Comparison of ENCODE assay signal across 8 mouse cellular contexts in the genomic region with DNA sequence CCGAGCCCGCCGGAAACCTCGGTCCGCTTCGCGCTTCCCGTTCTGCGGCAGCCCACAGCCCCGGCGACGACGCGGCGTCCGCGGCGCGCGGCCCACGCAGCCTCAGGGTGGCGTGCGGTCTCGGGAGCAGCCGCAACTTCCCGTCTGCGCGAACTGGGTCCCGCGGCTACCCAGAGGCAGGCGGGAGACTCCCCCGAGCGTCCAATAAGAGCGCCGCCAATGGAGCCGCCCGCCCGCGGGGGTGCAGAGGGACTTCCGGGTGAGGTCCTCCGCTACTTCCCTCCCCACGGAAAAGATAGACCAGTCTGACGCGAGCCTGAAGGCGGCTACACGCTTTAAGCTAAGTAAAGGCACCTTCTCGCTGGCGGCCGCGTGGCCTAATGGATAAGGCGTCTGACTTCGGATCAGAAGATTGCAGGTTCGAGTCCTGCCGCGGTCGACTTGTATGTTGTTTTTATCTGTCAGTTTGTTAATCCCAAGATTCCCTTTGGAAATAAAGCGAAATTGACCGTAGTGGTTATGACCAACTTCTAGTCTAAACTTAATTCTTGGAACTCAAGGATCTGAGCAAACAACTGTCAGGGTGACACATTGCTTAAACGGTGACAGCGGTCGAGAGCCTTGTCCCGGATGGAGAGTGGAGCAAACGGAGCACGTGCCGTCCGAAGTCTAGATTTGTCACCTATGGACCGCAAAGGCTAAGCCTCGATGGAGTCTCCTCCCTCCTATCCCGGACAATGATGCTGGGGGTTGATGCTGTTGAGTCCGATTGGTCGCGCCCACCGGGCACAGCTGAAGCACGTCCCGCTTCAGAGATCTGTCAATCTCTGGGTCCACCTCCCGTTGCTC. TPM values are rescaled to one million over a fixed set of nuclear protein-coding genes. Genes with fewer than 3 reads are reported as not detected.
A peak's percentile ranks its signal among the peaks of the same experiment; 100 is the strongest.
DNase-seq lines count a peak whose midpoint lies in the region; ATAC-seq and TF ChIP-seq lines count a peak whose summit lies in the region.

Polg (minus strand) TSS at position 310 of the 849 bp plus-strand sequence.

- H3K4me1 ChIP-seq in E14TG2a.4 (replicated peaks; ENCODE audit: low read depth, low read length), result peaks cover 80% of the 10 kb centered on the region
- H3K4me1 ChIP-seq in forebrain, embryonic 12.5 days, result peaks cover 28% of the 10 kb centered on the region
- H3K4me1 ChIP-seq in heart, postnatal 0 days (ENCODE audit: control insufficient read depth, insufficient read depth), result peaks cover 26% of the 10 kb centered on the region
- H3K4me1 ChIP-seq in liver, embryonic 16.5 days (ENCODE audit: control insufficient read depth, low read depth, low read length), result peaks cover 25% of the 10 kb centered on the region
- H3K4me1 ChIP-seq in neural tube, embryonic 13.5 days (replicated peaks), result peaks cover 42% of the 10 kb centered on the region
- H3K4me1 ChIP-seq in testis, adult 2 months (ENCODE audit: control insufficient read depth, insufficient read depth, low read length), result peaks cover 22% of the 10 kb centered on the region

- TF ChIP-seq POLR2A in testis, adult 2 months (IDR thresholded peaks at IDR 0.05; ENCODE audit: control insufficient read depth, low read depth, low read length), result peak; percentile 86

- DNase-seq in c-Kit-positive CD71-positive TER-119-positive erythroid progenitor cells, embryonic 14.5 days (ENCODE audit: low spot score), result peak; percentile 98
- DNase-seq in heart, postnatal 0 days (ENCODE audit: low spot score), result peak; percentile 98
- peak; percentile 98 to 99 for DNase-seq in kidney, postnatal 4 days

- peaks cover 22% of the 10 kb centered on the region for H3K27me3 ChIP-seq in E14TG2a.4 (ENCODE audit: insufficient read depth, low read length)
- H3K27me3 ChIP-seq in forebrain, embryonic 12.5 days, result peaks cover 22% of the 10 kb centered on the region
- no peaks in the 10 kb centered on the region for H3K27me3 ChIP-seq in heart, postnatal 0 days (ENCODE audit: control insufficient read depth, insufficient read depth, low read length)
- peaks cover 4% of the 10 kb centered on the region; the same call in 1 of the 2 replicates for H3K27me3 ChIP-seq in liver, embryonic 16.5 days (ENCODE audit: control insufficient read depth, insufficient read depth, low read depth, low read length)
- H3K27me3 ChIP-seq in neural tube, embryonic 13.5 days, result peaks cover 8% of the 10 kb centered on the region; the same call in 1 of the 2 replicates
- no peaks in the 10 kb centered on the region for H3K27me3 ChIP-seq in testis, adult 2 months (ENCODE audit: control insufficient read depth, insufficient read depth, low read length)

- peak within 1 kb of the TSS; percentile 93 for H3K4me2 ChIP-seq in forebrain, embryonic 12.5 days
- peak within 1 kb of the TSS; percentile 87 for H3K4me2 ChIP-seq in heart, postnatal 0 days (ENCODE audit: low read depth, low read length)
- peak within 1 kb of the TSS; percentile 93 for H3K4me2 ChIP-seq in liver, embryonic 16.5 days (ENCODE audit: low read depth, low read length)
- H3K4me2 ChIP-seq in neural tube, embryonic 13.5 days, result peak within 1 kb of the TSS; percentile 93

- peak within 1 kb of the TSS; percentile 90 for H3K4me3 ChIP-seq in E14TG2a.4 (replicated peaks; ENCODE audit: low read length)
- peak within 1 kb of the TSS; percentile 93 for H3K4me3 ChIP-seq in forebrain, embryonic 12.5 days (replicated peaks)
- peak within 1 kb of the TSS; percentile 95 for H3K4me3 ChIP-seq in heart, postnatal 0 days (ENCODE audit: low read depth, low read length)
- peak within 1 kb of the TSS; percentile 86 for H3K4me3 ChIP-seq in liver, embryonic 16.5 days (ENCODE audit: low read depth, low read length)
- peak within 1 kb of the TSS; percentile 86 for H3K4me3 ChIP-seq in neural tube, embryonic 13.5 days
- peak within 1 kb of the TSS; percentile 90 for H3K4me3 ChIP-seq in testis, adult 2 months (ENCODE audit: control insufficient read depth, low read depth, low read length)

- peak within 1 kb of the TSS; percentile 89 for H3K9ac ChIP-seq in forebrain, embryonic 12.5 days
- H3K9ac ChIP-seq in heart, postnatal 0 days (replicated peaks; ENCODE audit: low read depth, low read length), result peak within 1 kb of the TSS; percentile 91
- H3K9ac ChIP-seq in liver, embryonic 16.5 days (ENCODE audit: low read depth, low read length), result peak within 1 kb of the TSS; percentile 82
- H3K9ac ChIP-seq in neural tube, embryonic 13.5 days, result peak within 1 kb of the TSS; percentile 86

- no peaks in the 10 kb centered on the region for H3K9me3 ChIP-seq in E14TG2a.4 (ENCODE audit: low read length)
- H3K9me3 ChIP-seq in forebrain, embryonic 12.5 days, result no peaks in the 10 kb centered on the region
- H3K9me3 ChIP-seq in heart, postnatal 0 days (replicated peaks; ENCODE audit: control insufficient read depth, low read length), result no peaks in the 10 kb centered on the region
- H3K9me3 ChIP-seq in liver, embryonic 16.5 days (replicated peaks; ENCODE audit: control insufficient read depth, low read length), result no peaks in the 10 kb centered on the region
- H3K9me3 ChIP-seq in neural tube, embryonic 13.5 days, result no peaks in the 10 kb centered on the region

- no peak for TF ChIP-seq EP300 in heart, postnatal 0 days (IDR thresholded peaks at IDR 0.05; ENCODE audit: low read depth)

- peaks cover 39% of the 10 kb centered on the region for H3K36me3 ChIP-seq in E14TG2a.4 (ENCODE audit: insufficient read depth, low read length)
- H3K36me3 ChIP-seq in forebrain, embryonic 12.5 days (replicated peaks), result peaks cover 18% of the 10 kb centered on the region
- H3K36me3 ChIP-seq in heart, postnatal 0 days (replicated peaks; ENCODE audit: control insufficient read depth, insufficient read depth, low read length), result peaks cover 24% of the 10 kb centered on the region
- peaks cover 9% of the 10 kb centered on the region for H3K36me3 ChIP-seq in liver, embryonic 16.5 days (ENCODE audit: control insufficient read depth, insufficient read depth)
- peaks cover 18% of the 10 kb centered on the region for H3K36me3 ChIP-seq in neural tube, embryonic 13.5 days
- H3K36me3 ChIP-seq in testis, adult 2 months (ENCODE audit: control insufficient read depth, insufficient read depth, low read length), result peaks cover 5% of the 10 kb centered on the region

- peak within 1 kb of the TSS; percentile 90 for H3K27ac ChIP-seq in forebrain, embryonic 12.5 days
- H3K27ac ChIP-seq in heart, postnatal 0 days (ENCODE audit: low read depth), result peak within 1 kb of the TSS; percentile 92
- H3K27ac ChIP-seq in liver, embryonic 16.5 days (ENCODE audit: low read length), result peak within 1 kb of the TSS; percentile 83
- H3K27ac ChIP-seq in neural tube, embryonic 13.5 days (replicated peaks), result peak within 1 kb of the TSS; percentile 90
- H3K27ac ChIP-seq in testis, adult 2 months (ENCODE audit: control insufficient read depth, insufficient read depth, low read depth, low read length), result peak within 1 kb of the TSS; percentile 69

- under 1% methylated on average over 72 of the region's 76 CpGs for WGBS in forebrain, embryonic 12.5 days
- under 1% methylated on average over 69 of the region's 76 CpGs for whole genome bisulfite sequencing in heart, postnatal 0 days
- under 1% methylated on average over 68 of the region's 76 CpGs for WGBS in liver, embryonic 16.5 days (ENCODE audit: insufficient replicate concordance)
- WGBS in neural tube, embryonic 13.5 days, result under 1% methylated on average over 75 of the region's 76 CpGs

- peak; percentile 98 for ATAC-seq in forebrain, embryonic 12.5 days (ENCODE audit: low FRiP score)
- peak; percentile 98 for ATAC-seq in heart, postnatal 0 days (ENCODE audit: insufficient read depth, low read depth)
- peak; percentile 94 for ATAC-seq in liver, embryonic 16.5 days (ENCODE audit: low read depth)
- ATAC-seq in neural tube, embryonic 13.5 days (ENCODE audit: low read depth), result peak; percentile 96

- TF ChIP-seq CTCF in E14TG2a.4 (conservative IDR thresholded peaks at IDR 0.05; ENCODE audit: low read length), result no peak
- TF ChIP-seq CTCF in heart, postnatal 0 days (IDR thresholded peaks at IDR 0.05; ENCODE audit: low read depth), result no peak
- no peak; the same call in 1 of the 2 replicates for TF ChIP-seq CTCF in testis, adult 2 months (IDR thresholded peaks at IDR 0.05; ENCODE audit: control insufficient read depth, insufficient read depth, insufficient replicate concordance, low read depth, low read length)

RNA-seq across cellular contexts. Expression of gene Polg, which starts in this region (rescaled TPM):
- 41.7 and 45.1 TPM in 2 replicates for polyA plus RNA-seq in forebrain, embryonic 12.5 days (2016; fragmentation: Nextera tagmentation; extraction: Ambion mirVana)
- 32.6 and 87.4 TPM in 2 replicates for total RNA-seq in heart, postnatal 0 days (2014; rRNA removed; ENCODE audit: low replicate concordance)
- polyA plus RNA-seq in heart, postnatal 0 days (2015; fragmentation: Nextera tagmentation; extraction: Ambion mirVana), result 15.9 and 17.1 TPM in 2 replicates
- polyA plus RNA-seq in liver, embryonic 16.5 days (2015; fragmentation: Nextera tagmentation; extraction: Ambion mirVana), result 14.9 and 16.2 TPM in 2 replicates
- polyA plus RNA-seq in neural tube, embryonic 13.5 days (2015; fragmentation: Nextera tagmentation; extraction: Ambion mirVana), result 28.2 and 28.6 TPM in 2 replicates
- polyA plus RNA-seq in testis, adult 2 months (2012; rRNA removed), result 74.5 and 78.3 TPM in 2 replicates

Comparison
In these comparisons a context has a peak if more than half of its experiments do, and no peak if none do; other contexts are left out.
1. Peak in every context shown above with its lines: DNase-seq, ATAC-seq, H3K4me3 ChIP-seq and H3K27ac ChIP-seq.